Mouse (Mus musculus) brain, embryonic 14.5 days (tissue): Measurements from ENCODE around the gene Senp2.
"Not testable (repeated sequence)": the region's sequence is repeated elsewhere in the genome, so short reads cannot be mapped to it uniquely, and the experiment has no call there.

Experiments used
- CTCF ChIP-seq: fragments of 200-500 bp; IDR thresholded peaks from 2 replicates; pipeline ENCODE4 v1.5.1; 2012; ENCODE audit warnings: inconsistent platforms, mild to moderate bottlenecking, moderate library complexity, borderline replicate concordance; ENCODE audit not compliant: insufficient read depth, insufficient read length; ENCODE audit errors: extremely low read depth
- POLR2A ChIP-seq: fragments of 200-500 bp; IDR thresholded peaks from 2 replicates; pipeline ENCODE4 v1.6.1; 2012; ENCODE audit warnings: mild to moderate bottlenecking, inconsistent platforms, borderline replicate concordance; ENCODE audit not compliant: poor library complexity, insufficient read depth, insufficient read length, severe bottlenecking; ENCODE audit errors: extremely low read depth

- TF ChIP-seq CTCF, POLR2A: not testable (repeated sequence)
Observed at GRCm38 (mm10) chr16:21990893-21991292, 18.4 kb upstream of the Senp2 start.
